Comparison of ENCODE assay signal across 26 mouse cellular contexts in the genomic region with DNA sequence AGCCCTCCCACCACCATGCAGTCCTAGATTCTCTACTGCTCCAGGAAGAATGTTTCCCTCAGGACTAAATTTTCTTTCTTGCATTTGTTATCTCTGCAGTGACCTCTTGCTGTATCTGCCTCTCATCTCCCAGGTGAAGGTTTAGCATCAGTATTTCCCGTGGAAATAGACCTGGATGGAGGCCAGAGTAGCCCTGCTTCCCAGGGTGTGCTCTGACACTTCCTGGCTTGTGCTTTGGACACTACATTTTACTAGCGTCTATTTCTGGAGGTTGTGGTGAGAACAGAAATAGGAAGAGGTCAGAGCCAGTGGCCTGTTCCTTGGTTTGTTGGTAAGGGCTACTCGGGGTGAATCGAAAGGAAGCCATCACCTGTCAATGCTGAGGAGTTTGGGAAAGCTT. TPM values are rescaled to one million over a fixed set of nuclear protein-coding genes. Genes with fewer than 3 reads are reported as not detected.
DNase-seq lines count a peak whose midpoint lies in the region; ATAC-seq and TF ChIP-seq lines count a peak whose summit lies in the region.
"Had no signal": no experiment of that assay in that cellular context is flagged by ENCODE, and none has a peak within 500 bp of the region (broad histone marks: within the 10 kb centered on the region; RNA-seq: fewer than 3 reads in every experiment).

No protein-coding gene starts in this region.

- H3K36me3 ChIP-seq in kidney, adult 2 months (ENCODE audit: control insufficient read depth, insufficient read depth, low read length) = no peaks in the 10 kb centered on the region
- no peaks in the 10 kb centered on the region for H3K36me3 ChIP-seq in kidney, embryonic 15.5 days
- no peaks in the 10 kb centered on the region for H3K36me3 ChIP-seq in limb, embryonic 15.5 days
- H3K36me3 ChIP-seq in midbrain, embryonic 15.5 days (replicated peaks) = no peaks in the 10 kb centered on the region
- H3K36me3 ChIP-seq: forebrain, embryonic 10.5 days; G1E; hindbrain, embryonic 13.5 days had no signal

- H3K9ac ChIP-seq in kidney, embryonic 15.5 days = no peak overlapping the region
- no peak overlapping the region for H3K9ac ChIP-seq in limb, embryonic 15.5 days
- H3K9ac ChIP-seq in midbrain, embryonic 15.5 days = no peak overlapping the region
- H3K9ac ChIP-seq: hindbrain, embryonic 13.5 days; liver, postnatal 0 days had no signal

- peak; percentile 1 for DNase-seq in kidney, adult 2 months
- DNase-seq in cerebellum, adult 2 months = peak; percentile 36 to 67
- peak; percentile 55 to 68 for DNase-seq in cerebellum, postnatal 25 days
- DNase-seq in embryo, embryonic 10 days (ENCODE audit: low spot score) = no peak
- DNase-seq: adrenal gland, adult 8-10 months; B cell, adult 2 months; gastrocnemius, postnatal 25 days; heart, adult 18-20 months; kidney, adult 8-10 months; kidney, postnatal 25 days; liver, postnatal 0 days had no signal

- no peak overlapping the region for H3K27ac ChIP-seq in kidney, adult 2 months (ENCODE audit: insufficient read depth, low read depth, low read length)
- no peak overlapping the region for H3K27ac ChIP-seq in kidney, embryonic 15.5 days
- no peak overlapping the region for H3K27ac ChIP-seq in cerebellum, adult 2 months (ENCODE audit: insufficient read depth, low read length)
- peak overlapping the region; percentile 87 for H3K27ac ChIP-seq in limb, embryonic 15.5 days
- H3K27ac ChIP-seq in midbrain, embryonic 15.5 days = no peak overlapping the region
- H3K27ac ChIP-seq: forebrain, embryonic 10.5 days; hindbrain, embryonic 13.5 days; layer of hippocampus, adult 2 months had no signal

- no peaks in the 10 kb centered on the region for H3K4me1 ChIP-seq in kidney, adult 2 months (ENCODE audit: control insufficient read depth, insufficient read depth, low read length)
- H3K4me1 ChIP-seq in kidney, embryonic 15.5 days = peaks cover 19% of the 10 kb centered on the region
- peaks cover 4% of the 10 kb centered on the region; the same call in 1 of the 2 replicates for H3K4me1 ChIP-seq in cerebellum, adult 2 months (ENCODE audit: control insufficient read depth, insufficient read depth, low read length)
- H3K4me1 ChIP-seq in limb, embryonic 15.5 days = peaks cover 25% of the 10 kb centered on the region
- H3K4me1 ChIP-seq in midbrain, embryonic 15.5 days = no peaks in the 10 kb centered on the region

- H3K4me3 ChIP-seq in kidney, adult 2 months (ENCODE audit: insufficient read depth, low read depth, low read length) = no peak overlapping the region
- no peak overlapping the region for H3K4me3 ChIP-seq in kidney, embryonic 15.5 days (replicated peaks)
- no peak overlapping the region for H3K4me3 ChIP-seq in cerebellum, adult 2 months (replicated peaks; ENCODE audit: insufficient read depth, low read depth, low read length)
- H3K4me3 ChIP-seq in limb, embryonic 15.5 days = no peak overlapping the region
- no peak overlapping the region for H3K4me3 ChIP-seq in midbrain, embryonic 15.5 days
- H3K4me3 ChIP-seq: hindbrain, embryonic 13.5 days; layer of hippocampus, adult 2 months had no signal

- H3K9me3 ChIP-seq in kidney, embryonic 15.5 days (replicated peaks) = no peaks in the 10 kb centered on the region
- no peaks in the 10 kb centered on the region for H3K9me3 ChIP-seq in limb, embryonic 15.5 days
- H3K9me3 ChIP-seq in midbrain, embryonic 15.5 days = no peaks in the 10 kb centered on the region
- H3K9me3 ChIP-seq: forebrain, embryonic 10.5 days; G1E; hindbrain, embryonic 13.5 days had no signal

- no peak overlapping the region for H3K4me2 ChIP-seq in kidney, embryonic 15.5 days
- H3K4me2 ChIP-seq in limb, embryonic 15.5 days = no peak overlapping the region
- no peak overlapping the region for H3K4me2 ChIP-seq in midbrain, embryonic 15.5 days
- H3K4me2 ChIP-seq: hindbrain, embryonic 13.5 days; midbrain, embryonic 11.5 days had no signal

- WGBS in kidney, adult 2 months = 48% methylated on average over 4 of the region's 4 CpGs
- WGBS in kidney, embryonic 15.5 days = 50% methylated on average over 4 of the region's 4 CpGs
- 10% methylated on average over 4 of the region's 4 CpGs for WGBS in cerebellum, adult 2 months
- 55% methylated on average over 4 of the region's 4 CpGs for WGBS in limb, embryonic 15.5 days
- 69% methylated on average over 4 of the region's 4 CpGs for WGBS in midbrain, embryonic 15.5 days

- no peaks in the 10 kb centered on the region for H3K27me3 ChIP-seq in kidney, adult 2 months (replicated peaks; ENCODE audit: control insufficient read depth, insufficient read depth, low read length)
- no peaks in the 10 kb centered on the region for H3K27me3 ChIP-seq in kidney, embryonic 15.5 days
- no peaks in the 10 kb centered on the region for H3K27me3 ChIP-seq in cerebellum, adult 2 months (ENCODE audit: control insufficient read depth, insufficient read depth, low read length)
- H3K27me3 ChIP-seq in limb, embryonic 15.5 days = no peaks in the 10 kb centered on the region
- no peaks in the 10 kb centered on the region for H3K27me3 ChIP-seq in midbrain, embryonic 15.5 days (replicated peaks)
- H3K27me3 ChIP-seq: CH12.LX; hindbrain, embryonic 13.5 days had no signal

- ATAC-seq in kidney, embryonic 15.5 days (replicated peaks; ENCODE audit: low FRiP score) = no peak
- no peak for ATAC-seq in limb, embryonic 15.5 days (ENCODE audit: insufficient number of reproducible peaks, low FRiP score, low TSS enrichment, low read depth)
- no peak for ATAC-seq in megakaryocyte progenitor cell, adult 5-6 weeks (replicated peaks; ENCODE audit: poor library complexity)
- no peak for ATAC-seq in midbrain, embryonic 15.5 days (replicated peaks)
- ATAC-seq: liver, postnatal 0 days; lung, postnatal 0 days; Patski had no signal

- TF ChIP-seq CTCF in kidney, adult 2 months (conservative IDR thresholded peaks at IDR 0.05; ENCODE audit: insufficient read depth, insufficient read length, low read depth, low read length) = no peak
- no peak for TF ChIP-seq CTCF in cerebellum, adult 2 months (IDR thresholded peaks at IDR 0.05; ENCODE audit: borderline replicate concordance, insufficient read depth, low read depth, low read length)

- TF ChIP-seq POLR2A in kidney, adult 2 months (IDR thresholded peaks at IDR 0.05; ENCODE audit: low read depth, low read length) = no peak
- no peak for TF ChIP-seq POLR2A in cerebellum, adult 2 months (IDR thresholded peaks at IDR 0.05; ENCODE audit: borderline replicate concordance, insufficient read depth, low read length)

RNA-seq across cellular contexts. Expression of a gene that starts 16.7 kb away (rescaled TPM):
- polyA plus RNA-seq in kidney, adult 2 months (2012; rRNA removed) = not detected in 2 replicates
- 8.1 and 12.7 TPM in 2 replicates for polyA plus RNA-seq in kidney, embryonic 15.5 days (2015; fragmentation: Nextera tagmentation; extraction: Ambion mirVana)
- polyA plus RNA-seq in cerebellum, adult 2 months (2012; rRNA removed) = 0.79 and 0.87 TPM in 2 replicates
- polyA plus RNA-seq in limb, embryonic 15.5 days (2015; fragmentation: Nextera tagmentation; extraction: Ambion mirVana) = 170 and 178 TPM in 2 replicates
- total RNA-seq in megakaryocyte progenitor cell, adult 5-6 weeks (2015) = not detected in 2 replicates
- not detected in 2 replicates for total RNA-seq in megakaryocyte progenitor cell, adult 5-6 weeks (2017)
- polyA plus RNA-seq in midbrain, embryonic 15.5 days (2015; fragmentation: Nextera tagmentation; extraction: Ambion mirVana) = 1.1 and 1.2 TPM in 2 replicates
- total RNA-seq: adrenal gland, adult 8-10 months; CH12.LX; liver, adult 2 months; monocyte, adult 5-6 weeks; neutrophil, adult 5-6 weeks had no signal
- polyA plus RNA-seq: G1E; liver, adult 2 months; Patski had no signal

Comparison
In these comparisons a context has a peak if more than half of its experiments do, and no peak if none do; other contexts are left out.
1. RNA of a gene that starts 16.7 kb away (polyA plus RNA-seq): 170 to 178 TPM in limb, embryonic 15.5 days; 8.1 to 12.7 TPM in kidney, embryonic 15.5 days, 1.1 to 1.2 TPM in midbrain, embryonic 15.5 days, 0.79 to 0.87 TPM in cerebellum, adult 2 months and not detected in kidney, adult 2 months; every median in the first group is over 10 times any median in the second.